Mouse (Mus musculus): Measurements from ENCODE around the gene Ptpn6.

The Ptpn6 gene

DNA sequence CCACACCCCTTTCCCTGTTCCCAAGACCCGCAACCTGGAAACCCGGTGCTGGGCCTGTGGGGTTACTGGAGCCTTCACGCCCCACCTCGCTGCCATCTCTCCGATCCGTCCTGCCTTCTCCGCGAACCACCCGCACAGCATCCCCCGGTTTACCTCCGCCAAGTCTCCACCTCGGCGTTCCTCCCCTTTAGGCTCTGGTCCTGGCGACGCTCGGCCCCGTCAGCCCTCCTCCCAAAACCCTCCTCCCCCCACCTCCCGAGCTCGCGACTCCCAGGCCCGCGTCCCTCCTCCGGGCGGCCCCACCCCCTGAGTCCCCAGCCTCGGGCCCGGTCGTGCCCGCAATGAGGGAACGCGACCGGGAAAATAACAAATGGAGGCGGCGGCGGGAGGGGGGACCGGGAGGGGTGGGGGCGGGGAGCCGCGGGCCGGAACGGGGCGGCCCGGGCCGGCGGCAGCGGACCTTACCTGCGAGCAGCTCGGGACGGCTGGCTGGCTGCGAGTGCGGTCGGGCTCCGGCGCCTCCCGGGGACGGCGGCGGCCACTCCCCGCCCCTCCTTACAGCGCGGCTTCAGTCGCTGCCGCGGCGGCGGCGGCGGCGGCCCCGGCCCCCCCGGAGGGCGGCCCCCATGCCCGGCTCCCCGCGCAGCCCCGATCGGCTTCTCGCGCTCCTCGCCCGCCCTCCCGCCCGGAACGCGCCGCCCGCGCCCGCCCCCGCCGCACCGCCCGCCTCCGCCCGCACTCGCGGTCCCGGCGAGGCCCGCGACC is 17.5 kb upstream of the Ptpn6 start, which contains the start of the genes Gm45234 and Atn1:
TSS of gene Gm45234 (minus strand) at position 191 of the 765 bp plus-strand sequence.
TSS of gene Atn1 (minus strand) at position 694 of the 765 bp plus-strand sequence.
- DNase-seq: peak; percentile 81 to 88

DNA sequence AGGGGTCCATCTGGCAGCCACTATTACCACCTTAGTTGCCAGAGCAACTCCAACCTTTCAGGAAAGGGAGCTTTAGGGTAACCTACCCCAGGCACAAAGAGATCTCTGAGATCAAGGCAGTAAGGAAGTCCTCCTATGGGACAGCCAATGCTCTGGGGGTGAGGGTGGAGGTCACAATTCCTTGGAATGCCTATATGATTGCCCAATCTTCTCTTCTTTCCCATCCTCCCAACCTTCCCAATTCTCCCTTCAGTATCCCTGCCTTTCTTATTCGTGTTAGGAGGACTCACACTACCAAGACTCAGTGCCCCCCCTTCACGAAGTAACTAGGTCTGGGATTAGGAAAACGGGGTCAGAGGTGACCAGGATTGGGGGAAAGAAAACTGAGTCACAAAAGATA is 16.8 kb upstream of the Ptpn6 start:
- no peak for DNase-seq

DNA sequence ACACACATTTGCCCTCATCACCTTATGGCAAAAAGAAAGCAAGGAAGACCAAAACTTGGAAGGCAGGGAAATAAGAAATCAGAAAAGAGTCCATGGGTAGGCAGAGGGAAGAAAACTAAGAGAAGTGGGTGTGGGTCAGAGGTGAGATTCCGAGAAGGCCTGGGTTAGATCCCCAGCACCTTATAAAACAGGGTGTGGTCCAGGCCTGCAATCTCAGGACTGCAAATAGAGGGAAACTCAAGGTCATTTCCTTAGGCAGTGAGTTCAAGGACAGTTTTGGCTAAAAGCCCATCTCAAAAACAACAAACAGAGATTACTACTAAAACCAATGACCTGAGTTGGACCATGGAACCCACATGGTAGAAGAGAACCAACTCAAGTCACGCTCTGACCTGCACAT is 15.3 kb upstream of the Ptpn6 start:
- no peak for DNase-seq

DNA sequence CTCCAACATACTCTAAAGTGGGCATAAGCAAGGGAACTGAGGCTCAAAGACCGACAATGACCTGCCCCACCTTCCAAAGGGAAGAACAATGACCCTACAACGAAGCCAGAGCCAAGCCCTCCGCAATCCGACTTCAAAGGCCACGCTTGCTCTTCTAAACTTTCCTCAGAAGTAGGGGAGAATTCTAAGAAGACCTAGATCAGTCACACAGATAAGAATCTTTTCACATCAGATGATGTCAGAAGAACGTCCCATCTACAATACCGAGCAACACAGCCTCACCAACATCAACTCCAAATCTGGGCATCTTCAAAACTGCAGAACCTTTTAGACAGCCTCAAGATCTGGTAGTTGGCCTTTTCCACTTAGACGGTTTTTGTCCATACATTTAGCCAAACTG is 11.9 kb upstream of the Ptpn6 start:
- no peak for DNase-seq

- DNase-seq: no peak
These were observed 8.4 kb upstream of the Ptpn6 start for GRCm38 (mm10) chr6:124746654-124747632.

DNA sequence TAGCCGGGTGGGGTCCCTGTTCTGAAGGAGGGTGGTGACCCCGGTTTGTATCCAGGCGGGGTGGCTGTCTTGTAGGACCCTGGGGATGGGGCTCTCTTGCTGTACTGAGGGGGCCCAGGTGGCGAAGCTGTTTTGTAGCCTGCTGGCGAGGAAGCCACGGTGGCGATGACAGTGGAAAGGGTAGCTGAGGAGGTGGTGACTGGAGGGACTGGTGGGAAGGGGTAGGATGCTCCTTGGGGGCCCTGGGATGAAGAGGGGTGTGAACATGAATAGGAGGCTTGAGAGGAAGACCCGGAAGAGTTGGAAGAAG is 7.7 kb upstream of the Ptpn6 start:
- no peak for DNase-seq

- peak; percentile 94 to 96 for DNase-seq
These were observed 7.2 kb upstream of the Ptpn6 start for GRCm38 (mm10) chr6:124745490-124746295.

DNA sequence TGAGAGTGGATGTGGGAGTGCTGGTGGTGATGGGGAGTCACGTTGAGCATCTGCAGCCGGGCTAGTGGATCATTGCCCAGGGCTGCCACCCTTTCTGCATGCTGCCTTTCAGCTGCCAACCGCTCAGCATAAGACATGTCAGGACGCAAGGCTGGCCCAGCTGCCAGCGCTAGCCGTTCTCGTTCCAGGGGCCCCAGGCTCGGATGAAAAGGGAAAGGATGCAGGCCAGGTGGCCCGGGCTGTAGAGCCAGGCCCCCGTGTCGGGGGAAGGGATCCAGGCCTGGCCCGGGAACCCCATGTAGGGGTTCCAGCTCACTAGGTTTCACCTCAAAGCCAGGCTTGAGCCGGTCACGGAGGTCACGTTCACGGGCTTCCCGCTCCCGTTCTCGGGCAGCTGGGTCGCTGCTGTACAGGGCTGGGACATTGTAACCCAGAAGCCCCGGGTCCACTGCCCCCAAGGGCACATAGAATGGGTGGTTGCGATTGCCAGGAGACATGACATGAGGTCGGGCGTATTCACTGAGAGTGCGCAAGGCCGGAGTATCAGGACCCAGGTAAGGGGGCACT is 6.3 kb upstream of the Ptpn6 start:
- DNase-seq: peak in 1 of 2 experiments; percentile 60

- no peak for DNase-seq
These were observed 5.1 kb upstream of the Ptpn6 start for GRCm38 (mm10) chr6:124743647-124744046.

GRCm38 (mm10) chr6:124742839-124743514 is 4.5 kb upstream of the Ptpn6 start:
- no peak for DNase-seq

DNA sequence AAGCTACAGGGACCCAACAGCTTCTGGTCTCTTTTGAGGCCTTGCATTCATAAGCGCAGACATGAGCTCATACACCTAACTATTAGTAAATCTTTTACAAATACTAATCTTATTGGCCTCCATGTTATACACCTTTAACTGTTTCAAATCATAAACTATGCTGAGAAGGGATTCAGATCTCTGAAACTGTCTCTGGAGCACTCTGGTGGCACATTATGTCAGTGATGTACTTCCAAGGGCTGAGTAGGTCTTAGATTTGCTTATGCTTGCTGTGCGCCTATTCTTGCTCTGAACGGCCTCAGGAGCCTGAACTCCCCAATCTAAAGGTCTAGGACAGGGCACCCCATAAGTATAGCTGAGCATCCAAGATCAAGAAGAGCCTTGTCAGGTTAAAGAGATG is 3.3 kb upstream of the Ptpn6 start:
- no peak for DNase-seq

- peak; percentile 88 to 94 for DNase-seq
These were observed 2.6 kb upstream of the Ptpn6 start, which contains the start of gene Grcc10 for GRCm38 (mm10) chr6:124740888-124741761. Grcc10 (minus strand) TSS chr6:124741374.

DNA sequence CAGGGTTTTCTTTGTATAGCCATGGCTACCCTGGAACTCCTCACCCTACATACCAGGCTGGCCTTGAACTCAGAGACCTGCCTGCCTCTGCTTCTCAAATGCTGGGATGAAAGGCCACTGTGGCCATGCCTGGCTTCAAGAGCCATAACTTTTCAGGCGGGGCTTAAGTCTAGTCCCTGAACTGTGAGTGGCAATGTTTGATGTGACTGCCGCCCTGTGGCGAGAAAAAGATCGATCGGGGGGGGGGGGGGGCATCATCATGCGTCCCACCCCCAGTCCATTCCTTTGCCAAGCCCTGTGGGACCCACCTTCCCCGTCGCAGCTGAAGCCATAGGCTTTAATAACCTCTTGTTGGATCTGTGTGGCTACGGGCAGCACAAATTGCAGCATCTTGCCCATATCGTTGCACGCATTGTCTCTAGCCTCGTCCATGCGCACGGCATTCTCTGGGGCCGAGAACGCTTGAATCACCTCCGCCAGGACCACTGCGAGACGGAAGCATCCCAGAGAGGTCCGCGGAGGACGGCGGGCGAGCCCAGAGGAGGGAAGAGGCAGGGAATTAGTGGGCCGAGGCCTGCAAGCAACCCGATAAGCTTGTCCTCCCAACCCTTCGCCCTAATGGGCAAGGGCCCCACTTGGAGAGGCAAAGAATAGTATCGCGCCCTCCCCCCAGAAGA is 1.8 kb upstream of the Ptpn6 start:
- DNase-seq: no peak

DNA sequence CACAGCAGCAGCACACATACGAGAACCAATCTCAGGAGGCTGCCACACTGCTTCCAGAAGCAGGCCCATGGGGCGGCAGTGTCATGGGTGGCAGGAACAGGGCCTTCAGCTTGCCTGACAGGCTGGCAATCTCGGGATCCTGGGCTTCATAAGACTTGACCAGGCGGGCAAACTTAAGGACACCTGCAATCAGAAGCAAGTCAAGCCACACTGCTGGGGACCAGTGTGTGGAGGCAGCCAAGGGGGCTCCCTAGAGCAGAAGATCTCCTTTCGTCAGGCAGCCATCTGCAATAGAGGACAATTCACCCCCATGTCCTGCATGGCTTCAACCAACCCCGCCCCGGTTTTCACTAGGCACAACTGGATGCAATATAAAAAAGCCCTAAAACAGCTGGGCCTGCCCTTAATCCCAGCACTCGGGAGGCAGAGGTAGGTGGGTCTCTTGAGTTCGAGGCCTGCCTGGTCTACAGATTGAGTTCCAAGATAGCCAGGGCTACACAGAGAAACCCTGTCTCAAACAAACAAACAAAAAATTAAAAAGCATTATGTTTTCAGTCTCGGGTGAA is 800 bp upstream of the Ptpn6 start:
- DNase-seq: no peak

DNA sequence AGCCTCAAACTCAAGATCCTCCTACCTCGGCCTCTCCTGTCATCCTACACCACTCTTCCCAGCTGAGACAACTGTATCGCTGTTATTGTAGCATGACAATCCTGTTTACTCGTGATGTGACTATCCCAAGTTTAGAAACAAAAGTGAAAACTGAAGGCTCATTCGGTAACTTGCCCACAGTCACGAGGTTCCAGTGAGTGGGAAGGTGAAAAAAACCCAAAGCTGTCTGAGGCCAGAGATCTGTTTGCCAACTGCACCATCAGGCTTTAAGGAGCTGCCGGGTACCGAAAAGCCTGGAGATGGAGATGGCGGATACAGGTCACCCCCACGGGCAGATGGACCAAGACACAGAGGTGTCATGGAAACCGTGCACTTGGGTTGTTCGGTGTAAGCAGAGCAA is 1.5 kb downstream of the Ptpn6 start:
- no peak for DNase-seq

- no peak for DNase-seq
These were observed 4.1 kb downstream of the Ptpn6 start for GRCm38 (mm10) chr6:124734417-124734816.

DNA sequence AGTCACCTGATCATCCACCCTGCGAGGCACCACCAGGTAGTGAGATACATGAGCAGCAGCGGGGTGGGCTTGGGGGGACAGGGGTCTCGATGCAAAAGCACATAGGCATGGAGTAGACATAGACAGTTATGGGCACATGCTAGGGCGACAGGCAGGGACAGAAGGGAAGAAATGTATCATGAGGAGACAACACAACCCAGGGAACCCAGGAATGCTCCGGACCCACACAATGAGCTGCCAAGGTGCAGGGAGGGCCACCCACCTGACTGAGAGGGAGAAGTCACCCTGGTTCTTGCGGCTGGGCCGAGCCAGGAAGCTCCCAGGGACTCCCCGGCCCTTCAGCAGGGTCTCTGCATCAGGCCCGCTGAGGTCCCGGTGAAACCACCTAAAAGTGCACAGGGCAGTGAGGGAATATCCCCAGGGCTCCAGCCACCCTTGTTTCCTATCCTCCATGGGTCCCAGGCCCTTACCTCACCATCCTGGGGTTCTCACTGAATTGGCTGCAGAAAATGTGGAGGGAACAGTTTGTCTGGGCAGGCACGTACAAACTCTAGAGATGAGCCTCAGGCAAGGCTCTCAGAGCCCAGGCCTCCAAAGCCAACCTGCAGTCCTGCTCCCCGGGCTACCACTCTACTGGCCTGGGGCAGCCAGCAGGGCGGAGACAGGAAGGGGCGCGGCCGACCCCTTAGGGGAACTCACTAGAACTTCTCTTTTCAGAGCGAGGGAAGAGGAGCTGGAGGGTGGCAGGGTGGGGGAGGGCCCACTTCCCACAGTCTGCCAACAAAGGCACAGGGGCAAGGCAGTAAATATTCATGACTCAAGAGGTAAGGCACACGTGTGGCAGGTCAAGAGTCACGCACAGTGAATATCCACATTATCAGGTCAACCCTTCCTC is 5.8 kb downstream of the Ptpn6 start:
- DNase-seq: peak; percentile 44 to 59

- DNase-seq: no peak
These were observed 7.5 kb downstream of the Ptpn6 start for GRCm38 (mm10) chr6:124731038-124731437.
